ENCODE assay signal across 11 mouse cellular contexts in genomic region chr7:126848794-126849193, GRCm38 (mm10). TPM values are rescaled to one million over a fixed set of nuclear protein-coding genes. Genes with fewer than 3 reads are reported as not detected.
DNase-seq lines count a peak whose midpoint lies in the region; ATAC-seq and TF ChIP-seq lines count a peak whose summit lies in the region.
"Had no signal": no experiment of that assay in that cellular context is flagged by ENCODE, and none has a peak within 500 bp of the region (broad histone marks: within the 10 kb centered on the region; RNA-seq: fewer than 3 reads in every experiment).

No protein-coding gene starts in this region.

- TF ChIP-seq CTCF in brain, embryonic 14.5 days (IDR thresholded peaks at IDR 0.05; ENCODE audit: borderline replicate concordance, extremely low read depth, insufficient read depth, insufficient read length), result no peak
- no peak for TF ChIP-seq CTCF in gastrocnemius, adult 2 months (IDR thresholded peaks at IDR 0.05)

- no peaks in the 10 kb centered on the region for H3K9me3 ChIP-seq in heart, embryonic 13.5 days
- no peaks in the 10 kb centered on the region for H3K9me3 ChIP-seq in hindbrain, embryonic 12.5 days (replicated peaks)
- H3K9me3 ChIP-seq in midbrain, embryonic 14.5 days (ENCODE audit: control insufficient read depth, low read length), result no peaks in the 10 kb centered on the region

- 0 out of 2 replicates have a peak overlapping the region, but pooled peaks have one; percentile 61 for H3K4me3 ChIP-seq in heart, embryonic 13.5 days
- peak overlapping the region; percentile 59 for H3K4me3 ChIP-seq in hindbrain, embryonic 12.5 days
- peak overlapping the region; percentile 45 for H3K4me3 ChIP-seq in midbrain, embryonic 14.5 days (replicated peaks; ENCODE audit: low read depth, low read length)
- no peak overlapping the region for H3K4me3 ChIP-seq in gastrocnemius, adult 2 months

- intact Hi-C loops in gastrocnemius, adult 2 months (cut with DNase I), result no loop called here

- peak overlapping the region; percentile 92 for H3K4me2 ChIP-seq in heart, embryonic 13.5 days
- H3K4me2 ChIP-seq in hindbrain, embryonic 12.5 days (replicated peaks), result peak overlapping the region; percentile 100
- H3K4me2 ChIP-seq in midbrain, embryonic 14.5 days (ENCODE audit: low read length), result peak overlapping the region; percentile 93

- H3K9ac ChIP-seq in heart, embryonic 13.5 days, result no peak overlapping the region
- peak overlapping the region; percentile 78 for H3K9ac ChIP-seq in hindbrain, embryonic 12.5 days
- H3K9ac ChIP-seq in midbrain, embryonic 14.5 days (replicated peaks; ENCODE audit: low read length), result peak overlapping the region; percentile 55

- H3K4me1 ChIP-seq in heart, embryonic 13.5 days, result peaks cover 28% of the 10 kb centered on the region
- H3K4me1 ChIP-seq in hindbrain, embryonic 12.5 days, result peaks cover 23% of the 10 kb centered on the region
- peaks cover 21% of the 10 kb centered on the region for H3K4me1 ChIP-seq in midbrain, embryonic 14.5 days (ENCODE audit: control insufficient read depth, insufficient read depth, low read length)

- H3K27ac ChIP-seq in heart, embryonic 13.5 days (replicated peaks), result no peak overlapping the region
- no peak overlapping the region for H3K27ac ChIP-seq in hindbrain, embryonic 12.5 days
- no peak overlapping the region for H3K27ac ChIP-seq in midbrain, embryonic 14.5 days (replicated peaks; ENCODE audit: low read depth, low read length)
- no peak overlapping the region for H3K27ac ChIP-seq in gastrocnemius, adult 2 months

- no peak for DNase-seq in heart, adult 9 months (ENCODE audit: low spot score in 2 of 2)
- peak; percentile 31 for DNase-seq in brain, embryonic 14.5 days (ENCODE audit: low read depth)
- DNase-seq in midbrain, embryonic 14.5 days, result peak; percentile 29
- no peak for DNase-seq in gastrocnemius, adult 2 months
- DNase-seq in ovary, adult 18-20 months (ENCODE audit: low spot score), result no peak
- DNase-seq in adrenal gland, adult (ENCODE audit: inconsistent age in 2 of 2, low spot score in 1 of 2), result no peak
- DNase-seq: lung, adult 2 months had no signal

- peaks cover 57% of the 10 kb centered on the region for H3K27me3 ChIP-seq in heart, embryonic 13.5 days (replicated peaks)
- peaks cover 44% of the 10 kb centered on the region for H3K27me3 ChIP-seq in hindbrain, embryonic 12.5 days
- peaks cover 7% of the 10 kb centered on the region; the same call in 1 of the 2 replicates for H3K27me3 ChIP-seq in midbrain, embryonic 14.5 days (ENCODE audit: control insufficient read depth, insufficient read depth, low read length)

- TF ChIP-seq POLR2A in brain, embryonic 14.5 days (IDR thresholded peaks at IDR 0.05; ENCODE audit: borderline replicate concordance, extremely low read depth, insufficient read depth, insufficient read length, poor library complexity, severe bottlenecking), result no peak

- ATAC-seq in heart, embryonic 13.5 days (ENCODE audit: extremely low read depth, insufficient number of reproducible peaks, low FRiP score, low TSS enrichment), result no peak
- no peak; the same call in 1 of the 2 replicates for ATAC-seq in hindbrain, embryonic 12.5 days (ENCODE audit: low FRiP score)
- no peak for ATAC-seq in midbrain, embryonic 14.5 days (ENCODE audit: low FRiP score, low TSS enrichment)

- 26% methylated on average over 10 of the region's 10 CpGs for WGBS in heart, embryonic 13.5 days
- WGBS in hindbrain, embryonic 12.5 days, result 25% methylated on average over 10 of the region's 10 CpGs
- WGBS in midbrain, embryonic 14.5 days, result 15% methylated on average over 10 of the region's 10 CpGs

- H3K36me3 ChIP-seq in heart, embryonic 13.5 days, result peaks cover 23% of the 10 kb centered on the region
- H3K36me3 ChIP-seq in hindbrain, embryonic 12.5 days, result peaks cover 23% of the 10 kb centered on the region
- H3K36me3 ChIP-seq in midbrain, embryonic 14.5 days (ENCODE audit: control insufficient read depth, insufficient read depth, low read length), result peaks cover 24% of the 10 kb centered on the region

RNA-seq across cellular contexts. Expression of gene Doc2a, which starts 1.6 kb away (rescaled TPM):
- 0.15 and 0.17 TPM in 2 replicates for polyA plus RNA-seq in heart, embryonic 13.5 days (2015; fragmentation: Nextera tagmentation; extraction: Ambion mirVana)
- 11.8 and 13.2 TPM in 2 replicates for polyA plus RNA-seq in brain, embryonic 14.5 days (2012; rRNA removed)
- 4.3 and 4.4 TPM in 2 replicates for polyA plus RNA-seq in hindbrain, embryonic 12.5 days (2016; fragmentation: Nextera tagmentation; extraction: Ambion mirVana)
- polyA plus RNA-seq in midbrain, embryonic 14.5 days (2014; fragmentation: Nextera tagmentation; extraction: Ambion mirVana), result 9.7 and 15.3 TPM in 2 replicates
- not detected for total RNA-seq in gastrocnemius, adult 2 months (2021)
- polyA plus RNA-seq: heart, postnatal 0 days; spleen, adult 2 months had no signal

RNA-seq across cellular contexts. Expression of gene Hirip3, which starts 13.0 kb away (rescaled TPM):
- polyA plus RNA-seq in heart, embryonic 13.5 days (2015; fragmentation: Nextera tagmentation; extraction: Ambion mirVana), result 18.8 and 23.1 TPM in 2 replicates
- 48.6 and 65.1 TPM in 2 replicates for polyA plus RNA-seq in brain, embryonic 14.5 days (2012; rRNA removed)
- 30.5 and 35.4 TPM in 2 replicates for polyA plus RNA-seq in hindbrain, embryonic 12.5 days (2016; fragmentation: Nextera tagmentation; extraction: Ambion mirVana)
- 8.0 and 12.8 TPM in 2 replicates for polyA plus RNA-seq in midbrain, embryonic 14.5 days (2014; fragmentation: Nextera tagmentation; extraction: Ambion mirVana)
- total RNA-seq in gastrocnemius, adult 2 months (2021), result 1 to 10 TPM; 5.3 to 6.3 TPM

RNA-seq across cellular contexts. Expression of gene Ino80e, which starts 13.4 kb away (rescaled TPM):
- polyA plus RNA-seq in heart, embryonic 13.5 days (2015; fragmentation: Nextera tagmentation; extraction: Ambion mirVana), result 55.6 and 55.8 TPM in 2 replicates
- 86.9 and 99.3 TPM in 2 replicates for polyA plus RNA-seq in brain, embryonic 14.5 days (2012; rRNA removed)
- polyA plus RNA-seq in hindbrain, embryonic 12.5 days (2016; fragmentation: Nextera tagmentation; extraction: Ambion mirVana), result 89.0 and 92.6 TPM in 2 replicates
- 93.5 and 95.8 TPM in 2 replicates for polyA plus RNA-seq in midbrain, embryonic 14.5 days (2014; fragmentation: Nextera tagmentation; extraction: Ambion mirVana)
- 10 to 100 TPM in 1 of 2 experiments, 1 to 10 TPM in 1; 8.7 to 12.9 TPM for total RNA-seq in gastrocnemius, adult 2 months (2021)

RNA-seq across cellular contexts. Expression of gene 4930451I11Rik, which starts 17.4 kb away (rescaled TPM):
- not detected in 2 replicates for polyA plus RNA-seq in heart, embryonic 13.5 days (2015; fragmentation: Nextera tagmentation; extraction: Ambion mirVana)
- not detected in 2 replicates for polyA plus RNA-seq in brain, embryonic 14.5 days (2012; rRNA removed)
- polyA plus RNA-seq in hindbrain, embryonic 12.5 days (2016; fragmentation: Nextera tagmentation; extraction: Ambion mirVana), result not detected in 2 replicates
- not detected in 2 replicates for polyA plus RNA-seq in midbrain, embryonic 14.5 days (2014; fragmentation: Nextera tagmentation; extraction: Ambion mirVana)
- not detected for total RNA-seq in gastrocnemius, adult 2 months (2021)
- polyA plus RNA-seq: heart, postnatal 0 days; lung, adult 2 months; spleen, adult 2 months had no signal

RNA-seq across cellular contexts. Expression of gene Taok2, which starts 35.7 kb away (rescaled TPM):
- polyA plus RNA-seq in heart, embryonic 13.5 days (2015; fragmentation: Nextera tagmentation; extraction: Ambion mirVana), result 31.8 and 32.1 TPM in 2 replicates
- 101 and 131 TPM in 2 replicates for polyA plus RNA-seq in brain, embryonic 14.5 days (2012; rRNA removed)
- 63.5 and 66.6 TPM in 2 replicates for polyA plus RNA-seq in hindbrain, embryonic 12.5 days (2016; fragmentation: Nextera tagmentation; extraction: Ambion mirVana)
- polyA plus RNA-seq in midbrain, embryonic 14.5 days (2014; fragmentation: Nextera tagmentation; extraction: Ambion mirVana), result 39.0 and 39.5 TPM in 2 replicates
- total RNA-seq in gastrocnemius, adult 2 months (2021), result 10 to 100 TPM; 22.3 to 23.5 TPM

Comparison
In these comparisons a context has a peak if more than half of its experiments do, and no peak if none do; other contexts are left out.
1. DNase-seq: peak in brain, embryonic 14.5 days (single experiment) and midbrain, embryonic 14.5 days (single experiment); none in heart, adult 9 months (0 of 2), gastrocnemius, adult 2 months (single experiment), ovary, adult 18-20 months (single experiment) and adrenal gland, adult (0 of 2).
2. Peak in every context shown above with its lines, with median percentiles within 50 percentile points of each other: H3K4me2 ChIP-seq.